Mouse (Mus musculus) granulocyte monocyte progenitor cell, adult 5-6 weeks (primary cell): ENCODE measurements at regions not wholly inside any gene's neighbourhood (a gene's known extent, or its start where the extent isn't known, plus 50 kb on each side); places are given as distances from the start of the nearest gene placed in this dataset.

Experiments used
- ATAC-seq: replicated peaks from 2 replicates; pipeline ENCODE4 v1.8.0; 2016; ENCODE audit warnings: mild to moderate bottlenecking, moderate TSS enrichment, inconsistent platforms; ENCODE audit not compliant: poor library complexity, severe bottlenecking

- peak; percentile 89 for ATAC-seq
Observed at GRCm38 (mm10) chr17:84880946-84881345, 75.6 kb upstream of the Ppm1b start.

- no peak for ATAC-seq
Observed at GRCm38 (mm10) chr17:84888525-84888924, 68.0 kb upstream of the Ppm1b start.

- ATAC-seq, result no peak
Observed at GRCm38 (mm10) chr17:84890871-84891599, 65.5 kb upstream of the Ppm1b start.

- ATAC-seq, result no peak
Observed at GRCm38 (mm10) chr17:84893273-84894033, 63.1 kb upstream of the Ppm1b start.

DNA sequence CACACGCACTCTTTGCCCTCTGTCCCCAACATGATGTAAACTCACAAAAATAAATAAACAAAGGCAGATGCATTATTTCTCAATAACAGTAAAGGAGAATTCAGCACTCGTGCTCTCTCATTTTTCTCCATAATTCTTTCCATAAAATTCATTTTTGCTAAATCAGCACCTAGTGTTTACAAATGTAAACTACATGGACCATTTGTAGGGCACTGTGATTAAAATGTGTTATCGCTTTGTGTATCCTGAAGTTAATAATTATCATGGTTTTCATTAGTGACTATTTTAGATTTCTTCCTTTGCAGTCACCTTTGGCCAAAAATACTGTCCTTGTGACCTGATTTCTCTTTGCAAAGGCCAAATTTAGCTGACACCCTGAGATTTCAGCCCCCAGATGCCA lies 61.0 kb upstream of the Ppm1b start:
- ATAC-seq, result no peak

GRCm38 (mm10) chr17:84896572-84896971 lies 60.0 kb upstream of the Ppm1b start:
- ATAC-seq, result no peak

- no peak for ATAC-seq
Observed at GRCm38 (mm10) chr17:84898407-84898806, 58.1 kb upstream of the Ppm1b start.

GRCm38 (mm10) chr17:84903625-84904337 lies 52.8 kb upstream of the Ppm1b start:
- ATAC-seq, result no peak
